Mouse (Mus musculus): Measurements from ENCODE around the gene Olfr698. TPM values are rescaled to one million over a fixed set of nuclear protein-coding genes. Genes with fewer than 3 reads are reported as not detected.
"Not testable (repeated sequence)": the region's sequence is repeated elsewhere in the genome, so short reads cannot be mapped to it uniquely, and the experiment has no call there.

The Olfr698 gene
- not detected in 2 replicates for polyA plus RNA-seq (2015; fragmentation: Nextera tagmentation; extraction: Ambion mirVana)

GRCm38 (mm10) chr7:106755297-106755696 is at the start of gene Olfr698:
Gene Olfr698 (minus strand): TSS chr7:106755397.
- no peaks in the 10 kb centered on the region for H3K4me1 ChIP-seq (replicated peaks)
- H3K4me3 ChIP-seq (replicated peaks): no peak within 1 kb of the TSS
- ATAC-seq: no peak
- no peaks in the 10 kb centered on the region for H3K27me3 ChIP-seq
- no peak within 1 kb of the TSS for H3K4me2 ChIP-seq (replicated peaks)
- H3K36me3 ChIP-seq: no peaks in the 10 kb centered on the region
- no peaks in the 10 kb centered on the region for H3K9me3 ChIP-seq
- H3K9ac ChIP-seq (replicated peaks): no peak within 1 kb of the TSS
- H3K27ac ChIP-seq: no peak within 1 kb of the TSS

- no peaks in the 10 kb centered on the region for H3K4me1 ChIP-seq (replicated peaks)
- 97% methylated on average over 1 of the region's 1 CpGs for WGBS
- no peak within 1 kb of the TSS for H3K4me3 ChIP-seq (replicated peaks)
- no peak within 1 kb of the TSS for H3K9ac ChIP-seq (replicated peaks)
- no peaks in the 10 kb centered on the region for H3K9me3 ChIP-seq
- no peak within 1 kb of the TSS for H3K4me2 ChIP-seq (replicated peaks)
- H3K27ac ChIP-seq: no peak within 1 kb of the TSS
- no peaks in the 10 kb centered on the region for H3K36me3 ChIP-seq
- H3K27me3 ChIP-seq: no peaks in the 10 kb centered on the region
- ATAC-seq: no peak
Measured at GRCm38 (mm10) chr7:106793098-106793497, 37.9 kb upstream of the Olfr698 start, which contains the start of gene Olfr699. Gene Olfr699 (minus strand): TSS chr7:106793198.

GRCm38 (mm10) chr7:106788330-106788729 is 33.1 kb upstream of the Olfr698 start:
- no peaks in the 10 kb centered on the region for H3K36me3 ChIP-seq

GRCm38 (mm10) chr7:106761008-106761407 is 5.8 kb upstream of the Olfr698 start:
- H3K4me1 ChIP-seq (replicated peaks); ATAC-seq; H3K9ac ChIP-seq (replicated peaks); H3K4me3 ChIP-seq (replicated peaks); H3K27ac ChIP-seq; H3K9me3 ChIP-seq; H3K36me3 ChIP-seq; H3K4me2 ChIP-seq (replicated peaks); H3K27me3 ChIP-seq: not testable (repeated sequence)
- WGBS: 94% methylated on average over 2 of the region's 2 CpGs

More at GRCm38 (mm10) chr7:106788330-106788729, 33.1 kb upstream of the Olfr698 start:
- no peaks in the 10 kb centered on the region for H3K27me3 ChIP-seq
- H3K4me1 ChIP-seq (replicated peaks): no peaks in the 10 kb centered on the region
- no peaks in the 10 kb centered on the region for H3K9me3 ChIP-seq
- H3K27ac ChIP-seq: no peak overlapping the region
- H3K4me3 ChIP-seq (replicated peaks): no peak overlapping the region
- H3K4me2 ChIP-seq (replicated peaks): no peak overlapping the region
- no peak overlapping the region for H3K9ac ChIP-seq (replicated peaks)
- ATAC-seq: no peak

GRCm38 (mm10) chr7:106758800-106759199 is 3.6 kb upstream of the Olfr698 start:
- H3K4me3 ChIP-seq (replicated peaks): no peak overlapping the region
- H3K4me2 ChIP-seq (replicated peaks): no peak overlapping the region
- H3K9ac ChIP-seq (replicated peaks): no peak overlapping the region
- no peaks in the 10 kb centered on the region for H3K4me1 ChIP-seq (replicated peaks)
- ATAC-seq: no peak
- 94% methylated on average over 2 of the region's 2 CpGs for WGBS
- no peaks in the 10 kb centered on the region for H3K9me3 ChIP-seq
- H3K27ac ChIP-seq: no peak overlapping the region
- no peaks in the 10 kb centered on the region for H3K36me3 ChIP-seq
- H3K27me3 ChIP-seq: no peaks in the 10 kb centered on the region

GRCm38 (mm10) chr7:106745811-106746210 is 9.4 kb downstream of the Olfr698 start:
- Histone ChIP-seq H3K4me2 (replicated peaks) (no peak overlapping the region), H3K4me1 (replicated peaks) (no peaks in the 10 kb centered on the region), H3K9me3 (no peaks in the 10 kb centered on the region), H3K27me3 (no peaks in the 10 kb centered on the region), H3K36me3 (no peaks in the 10 kb centered on the region), H3K9ac (replicated peaks) (no peak overlapping the region), H3K27ac (no peak overlapping the region), H3K4me3 (replicated peaks) (no peak overlapping the region)
- no peak for ATAC-seq
- 91% methylated on average over 5 of the region's 5 CpGs for WGBS

- H3K27me3 ChIP-seq: no peaks in the 10 kb centered on the region
- H3K27ac ChIP-seq: no peak within 1 kb of the TSS
- no peaks in the 10 kb centered on the region for H3K36me3 ChIP-seq
- no peaks in the 10 kb centered on the region for H3K4me1 ChIP-seq (replicated peaks)
- H3K9me3 ChIP-seq: no peaks in the 10 kb centered on the region
- no peak for ATAC-seq
- no peak within 1 kb of the TSS for H3K4me2 ChIP-seq (replicated peaks)
- WGBS: 88% methylated on average over 1 of the region's 1 CpGs
- H3K9ac ChIP-seq (replicated peaks): no peak within 1 kb of the TSS
- H3K4me3 ChIP-seq (replicated peaks): no peak within 1 kb of the TSS
Measured at GRCm38 (mm10) chr7:106742343-106742742, 12.9 kb downstream of the Olfr698 start, which contains the start of gene Olfr697. Gene Olfr697 (minus strand): TSS chr7:106742443.

GRCm38 (mm10) chr7:106737028-106737427 is 18.2 kb downstream of the Olfr698 start:
- H3K9me3 ChIP-seq: no peaks in the 10 kb centered on the region
- no peak overlapping the region for H3K4me3 ChIP-seq (replicated peaks)
- H3K4me1 ChIP-seq (replicated peaks): no peaks in the 10 kb centered on the region
- no peak for ATAC-seq
- no peak overlapping the region for H3K4me2 ChIP-seq (replicated peaks)
- H3K27me3 ChIP-seq: no peaks in the 10 kb centered on the region
- no peaks in the 10 kb centered on the region for H3K36me3 ChIP-seq
- no peak overlapping the region for H3K27ac ChIP-seq
- no peak overlapping the region for H3K9ac ChIP-seq (replicated peaks)

GRCm38 (mm10) chr7:106733717-106734116 is 21.5 kb downstream of the Olfr698 start:
- Histone ChIP-seq H3K27me3 (no peaks in the 10 kb centered on the region), H3K4me3 (replicated peaks) (no peak overlapping the region), H3K27ac (no peak overlapping the region), H3K4me2 (replicated peaks) (no peak overlapping the region), H3K9me3 (no peaks in the 10 kb centered on the region), H3K36me3 (no peaks in the 10 kb centered on the region), H3K4me1 (replicated peaks) (no peaks in the 10 kb centered on the region), H3K9ac (replicated peaks) (no peak overlapping the region)
- ATAC-seq: no peak
- 77% methylated on average over 2 of the region's 2 CpGs for WGBS

- H3K4me1 ChIP-seq (replicated peaks); H3K4me2 ChIP-seq (replicated peaks); H3K9me3 ChIP-seq; H3K27ac ChIP-seq; H3K9ac ChIP-seq (replicated peaks); H3K27me3 ChIP-seq; H3K4me3 ChIP-seq (replicated peaks); ATAC-seq; H3K36me3 ChIP-seq: not testable (repeated sequence)
- WGBS: 89% methylated on average over 2 of the region's 2 CpGs
Measured at GRCm38 (mm10) chr7:106725654-106726053, 29.5 kb downstream of the Olfr698 start.

GRCm38 (mm10) chr7:106716296-106716695 is 38.9 kb downstream of the Olfr698 start, which contains the start of gene Olfr695:
Gene Olfr695 (minus strand): TSS chr7:106716396.
- no peak for ATAC-seq
- no peak within 1 kb of the TSS for H3K9ac ChIP-seq (replicated peaks)
- H3K27ac ChIP-seq: no peak within 1 kb of the TSS
- no peaks in the 10 kb centered on the region for H3K27me3 ChIP-seq
- H3K9me3 ChIP-seq: no peaks in the 10 kb centered on the region
- H3K4me1 ChIP-seq (replicated peaks): no peaks in the 10 kb centered on the region
- H3K4me2 ChIP-seq (replicated peaks): no peak within 1 kb of the TSS
- no peaks in the 10 kb centered on the region for H3K36me3 ChIP-seq
- H3K4me3 ChIP-seq (replicated peaks): no peak within 1 kb of the TSS

GRCm38 (mm10) chr7:106711463-106711862 is 43.7 kb downstream of the Olfr698 start:
- H3K36me3 ChIP-seq: no peaks in the 10 kb centered on the region
- H3K4me3 ChIP-seq (replicated peaks): no peak overlapping the region
- H3K4me1 ChIP-seq (replicated peaks): no peaks in the 10 kb centered on the region
- H3K27me3 ChIP-seq: no peaks in the 10 kb centered on the region
- no peaks in the 10 kb centered on the region for H3K9me3 ChIP-seq
- no peak for ATAC-seq
- no peak overlapping the region for H3K27ac ChIP-seq
- H3K9ac ChIP-seq (replicated peaks): no peak overlapping the region
- WGBS: 88% methylated on average over 6 of the region's 6 CpGs
- H3K4me2 ChIP-seq (replicated peaks): no peak overlapping the region

GRCm38 (mm10) chr7:106707705-106708104 is 47.5 kb downstream of the Olfr698 start:
- H3K9me3 ChIP-seq; H3K36me3 ChIP-seq; H3K27ac ChIP-seq; H3K4me2 ChIP-seq (replicated peaks); H3K4me1 ChIP-seq (replicated peaks); ATAC-seq; H3K4me3 ChIP-seq (replicated peaks); H3K27me3 ChIP-seq; H3K9ac ChIP-seq (replicated peaks): not testable (repeated sequence)
- WGBS: 82% methylated on average over 10 of the region's 10 CpGs
